Mouse (Mus musculus) MN1 (cell line): ENCODE measurements around the gene Galnt9.
A peak's percentile ranks its signal among the peaks of the same experiment; 100 is the strongest.

Experiments
- DNase-seq: peaks from one replicate; pipeline ENCODE4 v3.0.0-alpha.2; 2016; ENCODE audit warnings: low spot score

The Galnt9 gene

DNA sequence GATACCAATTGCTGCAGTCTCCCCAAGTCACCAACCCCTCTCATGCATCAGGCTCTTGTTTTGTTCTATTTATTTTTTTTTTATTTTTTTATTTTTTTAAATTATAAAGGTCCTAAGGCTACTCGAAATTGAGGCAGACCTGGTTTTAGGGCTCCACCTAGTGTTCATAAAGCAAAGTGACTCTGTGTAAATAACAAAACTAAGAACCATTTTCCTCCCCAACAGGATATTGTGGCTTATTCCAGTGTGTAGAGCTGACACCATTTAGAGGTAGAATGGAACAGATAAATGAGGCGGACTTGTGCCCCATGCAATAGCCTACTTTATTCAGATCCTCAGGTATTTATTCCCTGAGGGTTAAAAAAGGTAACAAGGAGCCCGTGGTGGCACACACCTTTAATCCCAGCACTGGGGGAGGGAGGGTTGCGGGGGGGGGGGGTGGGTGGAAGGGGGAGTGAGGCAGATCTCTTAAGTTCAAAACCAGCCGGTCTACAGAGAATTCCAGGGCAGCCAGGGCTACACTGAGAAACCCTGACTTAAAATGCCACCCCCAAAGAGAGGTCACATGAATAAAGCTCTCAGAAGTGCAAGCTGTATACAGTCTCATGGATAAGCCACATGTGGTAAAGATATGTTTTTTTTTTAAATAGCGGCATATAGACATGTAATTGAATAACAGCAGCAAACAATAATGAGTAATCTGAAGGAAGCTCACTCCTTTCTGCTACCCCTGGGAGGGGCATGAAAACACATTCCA is 92.0 kb downstream of the Galnt9 start:
- DNase-seq: no peak

DNA sequence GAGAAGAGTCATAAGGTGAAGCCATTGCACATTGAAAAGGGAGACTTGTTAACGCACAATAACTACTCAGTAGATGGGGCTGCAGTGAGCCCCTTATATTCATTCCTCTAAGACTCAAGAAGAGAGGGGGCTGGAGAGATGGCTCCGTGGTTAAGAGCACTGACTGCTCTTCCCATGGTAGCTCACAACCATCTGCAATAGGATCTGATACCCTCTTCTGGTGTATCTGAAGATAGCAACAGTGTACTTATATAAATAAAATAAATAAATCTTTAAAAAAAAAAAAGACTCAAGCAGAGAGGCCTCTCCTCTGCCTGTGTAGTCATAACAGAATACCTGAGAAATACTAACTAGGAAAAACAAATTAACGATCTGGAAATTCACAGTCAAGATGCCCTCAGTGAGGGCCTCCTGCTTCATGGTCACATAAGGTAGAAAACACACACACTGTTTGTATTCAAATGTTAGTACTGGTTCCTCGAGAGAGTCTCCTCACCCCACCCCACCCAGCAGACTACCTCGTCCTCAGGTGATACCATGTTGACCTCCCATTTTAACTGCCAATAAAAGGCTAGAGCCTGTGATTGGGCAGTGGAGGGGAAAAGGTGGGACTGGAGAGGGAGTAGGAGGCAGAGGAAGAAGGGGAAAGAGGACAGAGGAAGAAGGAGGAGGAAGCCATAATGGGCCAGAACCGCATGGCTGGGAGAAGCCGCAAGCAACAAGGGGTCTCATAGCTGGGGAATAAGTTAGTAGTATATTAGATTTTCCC is 94.3 kb downstream of the Galnt9 start:
- DNase-seq: no peak

- peak; percentile 71 for DNase-seq
These were observed 95.3 kb downstream of the Galnt9 start for GRCm38 (mm10) chr5:110639459-110639858.

DNA sequence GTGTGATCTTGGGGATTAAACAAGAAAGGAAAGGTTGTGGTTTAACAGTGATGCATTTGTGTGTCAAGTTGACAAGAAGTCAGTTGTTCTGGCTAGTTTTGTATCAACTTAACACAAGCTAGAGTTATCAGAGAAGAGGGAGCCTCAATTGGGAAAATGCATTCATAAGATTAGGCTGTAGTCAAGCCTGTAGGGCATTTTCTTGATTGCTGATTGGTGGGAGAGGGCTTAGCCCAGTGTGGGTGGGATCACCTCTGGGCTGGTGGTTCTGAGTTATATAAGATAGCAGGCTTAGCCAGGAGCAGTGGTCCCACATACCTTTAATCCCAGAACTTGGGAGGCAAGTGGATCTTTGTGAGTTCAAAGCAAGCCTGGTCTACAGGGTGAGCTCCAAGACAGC is 102.2 kb downstream of the Galnt9 start:
- DNase-seq: no peak

DNA sequence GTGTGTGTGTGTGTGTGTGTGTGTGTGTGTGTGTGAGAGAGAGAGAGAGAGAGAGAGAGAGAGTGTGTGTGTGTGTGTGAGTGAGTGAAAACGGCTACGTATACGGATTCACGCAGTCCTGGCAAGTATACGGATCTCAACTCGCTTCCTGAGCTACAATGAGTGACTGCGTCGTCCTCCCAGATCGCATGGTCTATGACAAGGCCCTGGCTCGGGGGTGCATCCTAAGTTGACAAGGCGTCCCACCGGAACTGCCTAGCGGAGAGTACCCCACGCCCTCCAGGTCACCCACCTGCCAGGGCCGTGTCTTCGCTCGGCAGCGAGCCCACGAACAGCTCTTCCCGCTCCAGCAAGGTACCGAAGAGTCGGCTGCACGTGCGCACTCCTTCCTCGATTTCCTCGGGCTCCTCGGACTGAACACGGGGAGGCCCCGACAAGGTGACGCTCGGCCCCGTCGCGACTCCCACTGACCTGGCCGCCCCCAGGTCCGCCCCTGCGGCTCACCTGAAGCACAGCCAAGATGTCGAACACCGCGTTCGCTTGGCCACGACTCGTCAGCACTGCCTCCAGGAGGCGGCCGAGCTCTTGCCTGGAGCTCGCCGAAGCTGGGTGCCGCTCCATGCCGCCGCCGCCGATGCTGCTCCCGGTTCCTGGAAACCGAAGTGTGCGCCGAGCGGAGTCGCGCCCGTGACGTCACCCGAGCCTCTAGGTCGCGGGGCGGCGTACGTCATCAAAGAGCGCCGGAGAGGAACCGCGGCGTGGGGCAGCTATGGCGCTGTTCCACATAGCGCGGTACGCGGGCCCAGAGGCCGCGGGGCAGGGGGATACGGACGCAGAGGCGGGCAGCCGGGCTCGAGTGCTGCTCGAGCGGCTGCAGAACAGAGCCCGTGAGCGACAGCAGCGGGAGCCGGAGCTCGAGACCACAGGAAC is 108.8 kb downstream of the Galnt9 start, which contains the start of the genes Noc4l and Ddx51:
Noc4l (minus strand) TSS at position 699 of the 930 bp plus-strand sequence.
Ddx51 (plus strand) TSS at position 733 of the 930 bp plus-strand sequence.
- peak; percentile 98 for DNase-seq

- DNase-seq: no peak
These were observed 109.5 kb downstream of the Galnt9 start for GRCm38 (mm10) chr5:110653686-110654085.

GRCm38 (mm10) chr5:110659682-110660081 is 115.5 kb downstream of the Galnt9 start:
- no peak for DNase-seq

- no peak for DNase-seq
These were observed 119.9 kb downstream of the Galnt9 start for GRCm38 (mm10) chr5:110664041-110664440.

DNA sequence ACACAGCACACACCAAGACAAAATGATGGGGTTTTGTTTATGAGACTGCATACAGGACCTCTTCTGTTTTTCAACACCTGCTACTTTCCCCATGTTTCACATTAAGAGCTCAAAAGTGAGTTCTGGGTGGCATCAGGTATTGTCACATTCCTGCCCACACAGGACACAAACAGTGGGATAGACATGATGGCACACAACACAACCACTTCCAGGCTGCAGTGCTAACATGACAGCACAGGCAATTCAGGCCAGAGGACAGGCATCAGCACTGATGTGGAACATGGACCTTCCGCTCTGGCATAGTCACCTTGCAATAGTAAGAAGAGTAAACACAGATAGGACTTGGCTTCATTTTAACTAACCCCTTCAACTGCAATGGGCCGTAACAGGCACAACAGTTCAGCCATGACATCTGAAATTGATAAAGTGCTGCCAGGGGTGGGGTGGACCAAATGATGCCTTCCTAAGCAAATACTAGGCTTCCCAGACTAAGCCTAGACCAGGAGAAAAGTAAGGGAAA is 120.7 kb downstream of the Galnt9 start:
- no peak for DNase-seq

DNA sequence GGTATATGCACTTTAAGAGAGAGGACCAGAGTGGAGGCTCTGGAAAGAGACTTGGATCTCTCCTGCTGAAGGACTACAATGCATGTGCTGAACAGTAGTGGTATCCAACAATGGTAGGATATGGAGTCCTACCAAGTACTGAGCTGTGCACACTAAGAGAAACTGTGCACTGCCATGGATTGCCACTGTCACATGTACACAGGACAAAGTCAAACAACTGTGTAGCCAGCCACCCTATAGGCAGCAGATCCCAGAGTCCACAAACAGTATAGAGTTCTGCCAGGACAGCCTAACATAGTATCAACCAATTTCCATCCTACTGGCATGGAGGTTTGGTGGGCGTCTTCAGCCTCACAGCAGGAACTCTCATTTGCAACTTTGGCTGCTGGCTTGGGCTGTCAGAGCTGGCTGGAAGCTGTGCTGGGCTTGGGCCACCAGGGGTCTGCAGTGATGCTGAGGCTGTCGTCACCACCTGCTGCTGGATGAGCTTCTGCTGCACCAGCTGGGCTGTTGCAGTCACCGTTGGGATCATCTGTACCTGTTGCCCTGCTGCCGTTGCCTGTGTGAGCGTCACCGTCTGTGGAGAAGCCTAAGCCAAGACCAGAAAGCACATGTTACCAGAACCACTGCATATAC is 121.4 kb downstream of the Galnt9 start:
- no peak for DNase-seq
